Comparison of ENCODE assay signal across 9 mouse cellular contexts in the genomic region with DNA sequence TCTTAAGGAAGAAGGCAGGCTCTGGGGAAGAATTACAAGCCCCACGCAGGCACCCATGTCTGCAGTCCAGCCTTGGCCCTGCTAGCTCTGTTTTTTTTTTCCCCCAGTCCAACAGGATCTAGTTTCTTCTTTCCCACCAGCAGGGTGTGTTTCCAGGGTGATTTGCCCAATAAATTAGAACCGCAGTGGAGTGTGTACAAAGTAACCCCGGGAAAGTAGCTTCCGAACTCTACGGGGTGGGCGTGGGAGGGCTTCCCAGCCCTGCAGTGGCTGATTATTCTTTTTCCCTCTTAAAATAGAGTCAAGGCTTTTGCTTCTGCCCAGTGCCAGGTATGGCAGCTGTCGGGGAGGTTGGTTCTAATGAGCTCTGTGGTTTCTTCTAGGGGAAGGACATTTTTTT. TPM values are rescaled to one million over a fixed set of nuclear protein-coding genes. Genes with fewer than 3 reads are reported as not detected.
DNase-seq lines count a peak whose midpoint lies in the region; ATAC-seq lines count a peak whose summit lies in the region.
"Had no signal": no experiment of that assay in that cellular context is flagged by ENCODE, and none has a peak within 500 bp of the region (broad histone marks: within the 10 kb centered on the region; RNA-seq: fewer than 3 reads in every experiment).

No protein-coding gene starts in this region.

- H3K27me3 ChIP-seq in heart, embryonic 10.5 days (ENCODE audit: insufficient read depth, poor library complexity, severe bottlenecking), result no peaks in the 10 kb centered on the region
- no peaks in the 10 kb centered on the region for H3K27me3 ChIP-seq in hindbrain, embryonic 10.5 days (ENCODE audit: insufficient read depth, poor library complexity, severe bottlenecking)
- H3K27me3 ChIP-seq in midbrain, embryonic 12.5 days, result peaks cover 5% of the 10 kb centered on the region; the same call in 1 of the 2 replicates

- H3K9me3 ChIP-seq in heart, embryonic 10.5 days, result no peaks in the 10 kb centered on the region
- H3K9me3 ChIP-seq in hindbrain, embryonic 10.5 days, result peaks cover 3% of the 10 kb centered on the region; the same call in 1 of the 2 replicates
- H3K9me3 ChIP-seq in midbrain, embryonic 12.5 days, result no peaks in the 10 kb centered on the region

- 46% methylated on average over 7 of the region's 7 CpGs for WGBS in heart, embryonic 10.5 days
- WGBS in hindbrain, embryonic 10.5 days, result 26% methylated on average over 7 of the region's 7 CpGs
- WGBS in midbrain, embryonic 12.5 days, result 24% methylated on average over 7 of the region's 7 CpGs

- H3K9ac ChIP-seq in midbrain, embryonic 12.5 days (replicated peaks), result no peak overlapping the region

- H3K27ac ChIP-seq in heart, embryonic 10.5 days, result peak overlapping the region; percentile 70; the same call in 1 of the 2 replicates
- H3K27ac ChIP-seq in hindbrain, embryonic 10.5 days, result peak overlapping the region; percentile 60
- H3K27ac ChIP-seq in midbrain, embryonic 12.5 days (replicated peaks), result peak overlapping the region; percentile 66

- H3K4me3 ChIP-seq in heart, embryonic 10.5 days, result no peak overlapping the region
- no peak overlapping the region for H3K4me3 ChIP-seq in hindbrain, embryonic 10.5 days
- H3K4me3 ChIP-seq in midbrain, embryonic 12.5 days, result no peak overlapping the region

- H3K4me1 ChIP-seq in heart, embryonic 10.5 days, result peaks cover 80% of the 10 kb centered on the region
- H3K4me1 ChIP-seq in hindbrain, embryonic 10.5 days (replicated peaks), result peaks cover 68% of the 10 kb centered on the region
- peaks cover 70% of the 10 kb centered on the region for H3K4me1 ChIP-seq in midbrain, embryonic 12.5 days

- H3K36me3 ChIP-seq in heart, embryonic 10.5 days, result peaks cover 14% of the 10 kb centered on the region
- peaks cover 18% of the 10 kb centered on the region for H3K36me3 ChIP-seq in hindbrain, embryonic 10.5 days
- no peaks in the 10 kb centered on the region; the same call in 1 of the 2 replicates for H3K36me3 ChIP-seq in midbrain, embryonic 12.5 days

- no peak for DNase-seq in heart, embryonic 10.5 days (ENCODE audit: low spot score)
- no peak for DNase-seq in heart, adult 9 months (ENCODE audit: low spot score in 2 of 2)
- DNase-seq in embryo, embryonic 10 days (ENCODE audit: low spot score), result peak; percentile 41
- no peak for DNase-seq in hindbrain, embryonic 10.5 days (ENCODE audit: low spot score)
- DNase-seq in adrenal gland, postnatal 25 days, result no peak
- no peak for DNase-seq in right cerebral cortex, postnatal 4 days
- no peak for DNase-seq in cerebellum, postnatal 14 days
- DNase-seq: right cerebral cortex, postnatal 14 days had no signal

- no peak overlapping the region for H3K4me2 ChIP-seq in midbrain, embryonic 12.5 days (replicated peaks)

- no peak for ATAC-seq in midbrain, embryonic 12.5 days (ENCODE audit: low FRiP score, low read depth)

RNA-seq across cellular contexts. Expression of a gene that starts 35.3 kb away (rescaled TPM):
- 20.0 and 22.8 TPM in 2 replicates for polyA plus RNA-seq in heart, embryonic 10.5 days (2016; fragmentation: Nextera tagmentation; extraction: Ambion mirVana)
- polyA plus RNA-seq in hindbrain, embryonic 10.5 days (2016; fragmentation: Nextera tagmentation; extraction: Ambion mirVana), result 12.7 and 14.4 TPM in 2 replicates
- polyA plus RNA-seq in midbrain, embryonic 12.5 days (2016; fragmentation: Nextera tagmentation; extraction: Ambion mirVana), result 15.0 and 15.7 TPM in 2 replicates
- total RNA-seq in adrenal gland, postnatal 25 days (2021), result 5.9 and 6.3 TPM in 2 replicates
